Mouse (Mus musculus) v-Abl transformed pro-B cells (cell line): Measurements from ENCODE around the gene Myo1c.

Experiments used
- in situ Hi-C, 2 experiments: fragments of 400-800 bp; cut with MboI; formaldehyde crosslinking; loops; one replicate each; pipeline ENCODE4 v1.15.1; 2025; ENCODE audit not compliant: unreplicated experiment in 2 of 2

The Myo1c gene

GRCm38 (mm10) chr11:75650311-75650710 lies at the start of gene Myo1c:
Gene Myo1c, plus strand, starts transcription at chr11:75650504.
- in situ Hi-C loops = loop anchor here in 1 of 2 experiments (10.0 kb wide), 1 partner anchor 116 kb away; the partner anchor contains the start of gene Slc43a2

GRCm38 (mm10) chr11:75604826-75605225 lies 45.5 kb upstream of the Myo1c start:
- in situ Hi-C loops = no loop called here

GRCm38 (mm10) chr11:75605318-75605717 lies 45.0 kb upstream of the Myo1c start:
- in situ Hi-C loops = no loop called here

- in situ Hi-C loops = no loop called here
These were observed 41.5 kb upstream of the Myo1c start for GRCm38 (mm10) chr11:75608776-75609175.

- in situ Hi-C loops = no loop called here
These were observed 40.3 kb upstream of the Myo1c start for GRCm38 (mm10) chr11:75610021-75610420.

GRCm38 (mm10) chr11:75614769-75615168 lies 35.5 kb upstream of the Myo1c start:
- in situ Hi-C loops = no loop called here

GRCm38 (mm10) chr11:75615556-75615955 lies 34.7 kb upstream of the Myo1c start:
- in situ Hi-C loops = no loop called here

- in situ Hi-C loops = no loop called here
These were observed 31.2 kb upstream of the Myo1c start for GRCm38 (mm10) chr11:75619133-75619532.

GRCm38 (mm10) chr11:75620136-75620780 lies 30.0 kb upstream of the Myo1c start:
- in situ Hi-C loops = no loop called here

- in situ Hi-C loops = no loop called here
These were observed 28.9 kb upstream of the Myo1c start for GRCm38 (mm10) chr11:75621426-75621825.

- in situ Hi-C loops = no loop called here
These were observed 27.5 kb upstream of the Myo1c start for GRCm38 (mm10) chr11:75622588-75623329.

GRCm38 (mm10) chr11:75624102-75624554 lies 26.2 kb upstream of the Myo1c start:
- in situ Hi-C loops = no loop called here

GRCm38 (mm10) chr11:75625820-75626219 lies 24.5 kb upstream of the Myo1c start:
- in situ Hi-C loops = no loop called here

- in situ Hi-C loops = loop anchor here (5.0 kb wide), 2 partner anchors 37 to 103 kb away; no protein-coding TSS in a partner anchor
These were observed 20.2 kb upstream of the Myo1c start for GRCm38 (mm10) chr11:75630098-75630497.

- in situ Hi-C loops = loop anchor here (5.0 kb wide), 2 partner anchors 37 to 103 kb away; no protein-coding TSS in a partner anchor
These were observed 19.6 kb upstream of the Myo1c start, which contains the start of gene Inpp5k for GRCm38 (mm10) chr11:75630645-75631229. Gene Inpp5k, plus strand, starts transcription at chr11:75630988.

GRCm38 (mm10) chr11:75631561-75632225 lies 18.6 kb upstream of the Myo1c start:
- in situ Hi-C loops = loop anchor here (5.0 kb wide), 2 partner anchors 36 to 104 kb away; no protein-coding TSS in a partner anchor

- in situ Hi-C loops = loop anchor here (5.0 kb wide), 2 partner anchors 34 to 106 kb away; no protein-coding TSS in a partner anchor
These were observed 17.4 kb upstream of the Myo1c start for GRCm38 (mm10) chr11:75632921-75633320.

- in situ Hi-C loops = loop anchor here (5.0 kb wide), 2 partner anchors 32 to 108 kb away; no protein-coding TSS in a partner anchor
These were observed 15.5 kb upstream of the Myo1c start for GRCm38 (mm10) chr11:75634801-75635200.

GRCm38 (mm10) chr11:75635315-75635714 lies 15.0 kb upstream of the Myo1c start:
- in situ Hi-C loops = no loop called here

GRCm38 (mm10) chr11:75643323-75643722 lies 7.0 kb upstream of the Myo1c start:
- in situ Hi-C loops = no loop called here
